Mouse (Mus musculus) lung, postnatal 0 days (tissue): Measurements from ENCODE around the gene Zfp961. TPM values are rescaled to one million over a fixed set of nuclear protein-coding genes. Genes with fewer than 3 reads are reported as not detected.

ENCODE experiments used
- ATAC-seq: fragments of 200-750 bp; cut with Nextera tagmentation; 2 replicates; pipeline ENCODE4 v1.8.0; 2017; ENCODE audit warnings: moderate library complexity
- DNase-seq: peaks from one replicate; pipeline ENCODE4 v3.0.0-alpha.2; 2016; ENCODE audit warnings: low spot score
- H3K27ac ChIP-seq: fragments of 300-500 bp; sonication (generic); 2 replicates; pipeline ENCODE4 v1.5.1; 2014; ENCODE audit warnings: antibody characterized with exemption, mild to moderate bottlenecking, low read length, mixed read lengths
- H3K27me3 ChIP-seq: fragments of 300-500 bp; sonication (generic); replicated peaks from 2 replicates; pipeline ENCODE4 v1.6.1; 2014; ENCODE audit warnings: low read length, mixed read lengths; ENCODE audit not compliant: insufficient read depth
- H3K36me3 ChIP-seq: fragments of 300-500 bp; sonication (generic); 2 replicates; pipeline ENCODE4 v1.6.1; 2014; ENCODE audit warnings: low read length, mixed read lengths; ENCODE audit not compliant: insufficient read depth
- H3K4me1 ChIP-seq: fragments of 300-500 bp; sonication (generic); 2 replicates; pipeline ENCODE4 v1.6.1; 2014; ENCODE audit warnings: antibody characterized with exemption, low read depth, low read length, mixed read lengths; ENCODE audit not compliant: insufficient read depth
- H3K4me2 ChIP-seq: fragments of 300-500 bp; sonication (generic); replicated peaks from 2 replicates; pipeline ENCODE4 v1.6.1; 2014; ENCODE audit warnings: low read depth, mild to moderate bottlenecking, low read length, moderate library complexity, mixed read lengths
- H3K4me3 ChIP-seq: fragments of 300-500 bp; sonication (generic); 2 replicates; pipeline ENCODE4 v1.5.1; 2014; ENCODE audit warnings: low read depth, low read length
- H3K9ac ChIP-seq: fragments of 300-500 bp; sonication (generic); replicated peaks from 2 replicates; pipeline ENCODE4 v1.6.1; 2014; ENCODE audit warnings: low read depth, mild to moderate bottlenecking
- H3K9me3 ChIP-seq: fragments of 300-500 bp; sonication (generic); 2 replicates; pipeline ENCODE4 v1.6.1; 2016; ENCODE audit warnings: low read length, mixed read lengths
- CTCF ChIP-seq: IDR thresholded peaks from 2 replicates; pipeline ENCODE4 v1.5.1; 2016; ENCODE audit warnings: antibody characterized with exemption, mild to moderate bottlenecking
- EP300 ChIP-seq: IDR thresholded peaks from 2 replicates; pipeline ENCODE4 v1.6.1; 2016; ENCODE audit warnings: antibody characterized with exemption, mild to moderate bottlenecking, control low read depth
- WGBS: fragments of 180-500 bp; shearing (Covaris S2); extraction: QIAGEN DNeasy Blood & Tissue Kit; methylation state at CpG from one replicate; pipeline ENCODE4 v1.1.7; 2014; 5-methylcytosine and 5-hydroxymethylcytosine counted together
- polyA plus RNA-seq: library from polyadenylated mRNA; unstranded; fragments of >200 nt; fragmentation: Nextera tagmentation; extraction: Ambion mirVana; gene quantifications from 2 replicates; pipeline ENCODE4 v1.2.1, GENCODE M21; 2015

Gene Zfp961
- polyA plus RNA-seq, 1 experiment from 2014 or later: 12.8 TPM

- H3K9ac ChIP-seq: no peak overlapping the region
- no peaks in the 10 kb centered on the region for H3K4me1 ChIP-seq
These were observed 17.8 kb downstream of the Zfp961 start for GRCm38 (mm10) chr8:71968636-71969035.

GRCm38 (mm10) chr8:71971945-71972344, 21.1 kb downstream of the Zfp961 start:
- WGBS: 69% methylated on average over 1 of the region's 1 CpGs
- Histone ChIP-seq H3K4me2 (no peak overlapping the region), H3K36me3 (no peaks in the 10 kb centered on the region), H3K9ac (no peak overlapping the region), H3K9me3 (no peaks in the 10 kb centered on the region), H3K4me1 (no peaks in the 10 kb centered on the region), H3K27me3 (no peaks in the 10 kb centered on the region), H3K27ac (no peak overlapping the region), H3K4me3 (no peak overlapping the region)
- DNase-seq (peak; percentile 37), ATAC-seq (no peak)
- TF ChIP-seq EP300 (no peak), CTCF (peak; percentile 82)

More at GRCm38 (mm10) chr8:71968636-71969035, 17.8 kb downstream of the Zfp961 start:
- H3K9me3 ChIP-seq: no peaks in the 10 kb centered on the region
- TF ChIP-seq CTCF (no peak), EP300 (peak; percentile 31; the same call in 1 of the 2 replicates)
- ATAC-seq: peak; percentile 78
- whole genome bisulfite sequencing: 44% methylated on average over 6 of the region's 6 CpGs
- H3K4me3 ChIP-seq: no peak overlapping the region
- no peak overlapping the region for H3K4me2 ChIP-seq
- peak; percentile 64 for DNase-seq
- 0 out of 2 replicates have a peak, but pooled peaks cover 5% of the 10 kb centered on the region for H3K36me3 ChIP-seq
- H3K27me3 ChIP-seq: no peaks in the 10 kb centered on the region
- H3K27ac ChIP-seq: peak overlapping the region; percentile 49

GRCm38 (mm10) chr8:71974211-71974610, 23.4 kb downstream of the Zfp961 start:
- 74% methylated on average over 3 of the region's 3 CpGs for WGBS
- Histone ChIP-seq H3K4me2 (no peak overlapping the region), H3K27me3 (no peaks in the 10 kb centered on the region), H3K4me3 (no peak overlapping the region), H3K36me3 (no peaks in the 10 kb centered on the region), H3K9me3 (no peaks in the 10 kb centered on the region), H3K9ac (no peak overlapping the region), H3K4me1 (no peaks in the 10 kb centered on the region), H3K27ac (no peak overlapping the region)
- TF ChIP-seq EP300 (no peak), CTCF (no peak)
- ATAC-seq (no peak), DNase-seq (no peak)

GRCm38 (mm10) chr8:71981032-71981431, 30.2 kb downstream of the Zfp961 start:
- H3K4me2 ChIP-seq: no peak overlapping the region
- H3K36me3 ChIP-seq: no peaks in the 10 kb centered on the region
- H3K27me3 ChIP-seq: no peaks in the 10 kb centered on the region
- no peak overlapping the region for H3K4me3 ChIP-seq
- WGBS: 48% methylated on average over 2 of the region's 2 CpGs
- no peak overlapping the region for H3K27ac ChIP-seq
- H3K9ac ChIP-seq: no peak overlapping the region
- H3K9me3 ChIP-seq: no peaks in the 10 kb centered on the region
- no peak for DNase-seq
- ATAC-seq: no peak
- no peaks in the 10 kb centered on the region for H3K4me1 ChIP-seq
- TF ChIP-seq CTCF: no peak
- no peak for TF ChIP-seq EP300

GRCm38 (mm10) chr8:71981456-71981855, 30.6 kb downstream of the Zfp961 start:
- no peak for DNase-seq
- Histone ChIP-seq H3K4me3 (no peak overlapping the region), H3K27me3 (no peaks in the 10 kb centered on the region), H3K9me3 (no peaks in the 10 kb centered on the region), H3K9ac (no peak overlapping the region), H3K27ac (no peak overlapping the region), H3K36me3 (no peaks in the 10 kb centered on the region), H3K4me1 (no peaks in the 10 kb centered on the region), H3K4me2 (no peak overlapping the region)
- ATAC-seq: no peak
- TF ChIP-seq CTCF (no peak), EP300 (no peak)
- 56% methylated on average over 4 of the region's 4 CpGs for WGBS

- H3K27me3 ChIP-seq: no peaks in the 10 kb centered on the region
- peak; percentile 14; the same call in 1 of the 2 replicates for ATAC-seq
- H3K9me3 ChIP-seq: no peaks in the 10 kb centered on the region
- TF ChIP-seq CTCF (peak; percentile 58), EP300 (no peak)
- H3K36me3 ChIP-seq: no peaks in the 10 kb centered on the region
- no peaks in the 10 kb centered on the region for H3K4me1 ChIP-seq
- H3K4me2 ChIP-seq: no peak overlapping the region
- no peak overlapping the region for H3K27ac ChIP-seq
- WGBS: 56% methylated on average over 4 of the region's 4 CpGs
- peak; percentile 53 for DNase-seq
- no peak overlapping the region for H3K9ac ChIP-seq
- no peak overlapping the region for H3K4me3 ChIP-seq
These were observed 33.8 kb downstream of the Zfp961 start for GRCm38 (mm10) chr8:71984601-71985000.
